Mouse (Mus musculus) right cerebral cortex, postnatal 10 days (tissue): ENCODE data around the gene Hnrnpul1.
"Not testable (repeated sequence)": the region's sequence is repeated elsewhere in the genome, so short reads cannot be mapped to it uniquely, and the experiment has no call there.

ENCODE experiments used
- DNase-seq, 2 experiments: peaks; one replicate each; pipeline ENCODE4 v3.0.0; 2021; ENCODE audit warnings: low spot score in 2 of 2

The Hnrnpul1 gene

GRCm38 (mm10) chr7:25780753-25781152 is 26.2 kb upstream of the Hnrnpul1 start:
- DNase-seq = no peak

GRCm38 (mm10) chr7:25780021-25780420 is 25.5 kb upstream of the Hnrnpul1 start:
- DNase-seq = no peak

- DNase-seq = no peak
These were observed 13.7 kb upstream of the Hnrnpul1 start for GRCm38 (mm10) chr7:25768229-25768628.

- DNase-seq = no peak
These were observed 11.6 kb upstream of the Hnrnpul1 start for GRCm38 (mm10) chr7:25766108-25766507.

GRCm38 (mm10) chr7:25764221-25764620 is 9.7 kb upstream of the Hnrnpul1 start:
- no peak for DNase-seq

GRCm38 (mm10) chr7:25763678-25764077 is 9.1 kb upstream of the Hnrnpul1 start:
- DNase-seq = no peak

GRCm38 (mm10) chr7:25761354-25761753 is 6.8 kb upstream of the Hnrnpul1 start:
- peak; percentile 47 to 56 for DNase-seq

GRCm38 (mm10) chr7:25756011-25756410 is 1.5 kb upstream of the Hnrnpul1 start:
- DNase-seq = peak; percentile 93 to 94

GRCm38 (mm10) chr7:25755468-25755833 is 894 bp upstream of the Hnrnpul1 start:
- peak; percentile 80 to 88 for DNase-seq

GRCm38 (mm10) chr7:25754439-25754737 is 169 bp downstream of the Hnrnpul1 start:
- no peak for DNase-seq

GRCm38 (mm10) chr7:25753643-25754438 is 716 bp downstream of the Hnrnpul1 start:
- DNase-seq = peak; percentile 42 to 47

GRCm38 (mm10) chr7:25753076-25753475 is 1.5 kb downstream of the Hnrnpul1 start:
- DNase-seq = no peak

GRCm38 (mm10) chr7:25746844-25747243 is 7.7 kb downstream of the Hnrnpul1 start:
- DNase-seq = no peak

GRCm38 (mm10) chr7:25738277-25738676 is 16.3 kb downstream of the Hnrnpul1 start:
- no peak for DNase-seq

GRCm38 (mm10) chr7:25736920-25737319 is 17.6 kb downstream of the Hnrnpul1 start:
- no peak for DNase-seq

- no peak for DNase-seq
These were observed 19.6 kb downstream of the Hnrnpul1 start for GRCm38 (mm10) chr7:25734991-25735390.

GRCm38 (mm10) chr7:25731294-25732055 is 23.1 kb downstream of the Hnrnpul1 start:
- no peak for DNase-seq

GRCm38 (mm10) chr7:25729862-25730261 is 24.7 kb downstream of the Hnrnpul1 start:
- DNase-seq = no peak

- no peak for DNase-seq
These were observed 25.2 kb downstream of the Hnrnpul1 start for GRCm38 (mm10) chr7:25729396-25729795.

- no peak for DNase-seq
These were observed 26.8 kb downstream of the Hnrnpul1 start for GRCm38 (mm10) chr7:25727800-25728199.

GRCm38 (mm10) chr7:25725886-25726285 is 28.7 kb downstream of the Hnrnpul1 start:
- DNase-seq = no peak

- DNase-seq = not testable (repeated sequence)
These were observed 32.8 kb downstream of the Hnrnpul1 start for GRCm38 (mm10) chr7:25721776-25722175.

GRCm38 (mm10) chr7:25720760-25721159 is 33.8 kb downstream of the Hnrnpul1 start:
- no peak for DNase-seq
